Mouse (Mus musculus): ENCODE results near the gene Zmiz2. TPM values are rescaled to one million over a fixed set of nuclear protein-coding genes. Genes with fewer than 3 reads are reported as not detected.

Zmiz2 gene
- polyA plus RNA-seq, 1 experiment from 2014 or later = 33.5 TPM

- peaks cover 20% of the 10 kb centered on the region for H3K4me1 ChIP-seq (replicated peaks; ENCODE audit: control insufficient read depth, insufficient read depth, low read length)
- WGBS = 91% methylated on average over 6 of the region's 6 CpGs
- peaks cover 47% of the 10 kb centered on the region for H3K36me3 ChIP-seq (replicated peaks; ENCODE audit: control insufficient read depth, insufficient read depth)
These were observed 4.0 kb downstream of the Zmiz2 start for GRCm38 (mm10) chr11:6392857-6393256.

GRCm38 (mm10) chr11:6393866-6394265, 5.0 kb downstream of the Zmiz2 start:
- Histone ChIP-seq H3K4me1 (replicated peaks; ENCODE audit: control insufficient read depth, insufficient read depth, low read length) (peaks cover 20% of the 10 kb centered on the region), H3K4me3 (replicated peaks; ENCODE audit: low read length) (no peak overlapping the region), H3K36me3 (replicated peaks; ENCODE audit: control insufficient read depth, insufficient read depth) (peaks cover 58% of the 10 kb centered on the region), H3K27me3 (ENCODE audit: control insufficient read depth, insufficient read depth, low read length) (no peaks in the 10 kb centered on the region), H3K9me3 (ENCODE audit: control insufficient read depth, low read length) (no peaks in the 10 kb centered on the region), H3K4me2 (replicated peaks) (no peak overlapping the region), H3K9ac (0 out of 2 replicates have a peak overlapping the region, but pooled peaks have one; percentile 16), H3K27ac (no peak overlapping the region)
- DNase-seq (ENCODE audit: low spot score) (no peak), ATAC-seq (ENCODE audit: low FRiP score) (no peak)
- 84% methylated on average over 1 of the region's 1 CpGs for WGBS

More at GRCm38 (mm10) chr11:6392857-6393256, 4.0 kb downstream of the Zmiz2 start:
- Histone ChIP-seq H3K27me3 (ENCODE audit: control insufficient read depth, insufficient read depth, low read length) (no peaks in the 10 kb centered on the region), H3K9me3 (ENCODE audit: control insufficient read depth, low read length) (no peaks in the 10 kb centered on the region), H3K9ac (no peak overlapping the region), H3K4me2 (replicated peaks) (no peak overlapping the region), H3K4me3 (replicated peaks; ENCODE audit: low read length) (no peak overlapping the region), H3K27ac (no peak overlapping the region)
- no peak for DNase-seq (ENCODE audit: low spot score)
- no peak for ATAC-seq (ENCODE audit: low FRiP score)

- DNase-seq (ENCODE audit: low spot score) = no peak
- ATAC-seq (ENCODE audit: low FRiP score) = no peak; the same call in 1 of the 2 replicates
- Histone ChIP-seq H3K4me1 (replicated peaks; ENCODE audit: control insufficient read depth, insufficient read depth, low read length) (peaks cover 14% of the 10 kb centered on the region), H3K9me3 (ENCODE audit: control insufficient read depth, low read length) (no peaks in the 10 kb centered on the region), H3K9ac (no peak overlapping the region), H3K36me3 (replicated peaks; ENCODE audit: control insufficient read depth, insufficient read depth) (peaks cover 75% of the 10 kb centered on the region), H3K4me2 (replicated peaks) (no peak overlapping the region), H3K4me3 (replicated peaks; ENCODE audit: low read length) (no peak overlapping the region), H3K27ac (no peak overlapping the region), H3K27me3 (ENCODE audit: control insufficient read depth, insufficient read depth, low read length) (no peaks in the 10 kb centered on the region)
- WGBS = 64% methylated on average over 5 of the region's 5 CpGs
These were observed 6.7 kb downstream of the Zmiz2 start for GRCm38 (mm10) chr11:6395565-6395964.

- no peaks in the 10 kb centered on the region for H3K27me3 ChIP-seq (ENCODE audit: control insufficient read depth, insufficient read depth, low read length)
- no peak overlapping the region for H3K4me3 ChIP-seq (replicated peaks; ENCODE audit: low read length)
- WGBS = 92% methylated on average over 10 of the region's 10 CpGs
- peaks cover 89% of the 10 kb centered on the region for H3K36me3 ChIP-seq (replicated peaks; ENCODE audit: control insufficient read depth, insufficient read depth)
- DNase-seq (ENCODE audit: low spot score) (no peak), ATAC-seq (ENCODE audit: low FRiP score) (no peak)
- H3K4me1 ChIP-seq (replicated peaks; ENCODE audit: control insufficient read depth, insufficient read depth, low read length) = no peaks in the 10 kb centered on the region
- no peak overlapping the region for H3K9ac ChIP-seq
- no peak overlapping the region for H3K4me2 ChIP-seq (replicated peaks)
- H3K27ac ChIP-seq = no peak overlapping the region
- no peaks in the 10 kb centered on the region for H3K9me3 ChIP-seq (ENCODE audit: control insufficient read depth, low read length)
These were observed 9.3 kb downstream of the Zmiz2 start for GRCm38 (mm10) chr11:6398141-6398540.

GRCm38 (mm10) chr11:6402515-6403510, 13.9 kb downstream of the Zmiz2 start:
- Histone ChIP-seq H3K9me3 (ENCODE audit: control insufficient read depth, low read length) (no peaks in the 10 kb centered on the region), H3K27me3 (ENCODE audit: control insufficient read depth, insufficient read depth, low read length) (no peaks in the 10 kb centered on the region), H3K27ac (no peak overlapping the region), H3K4me1 (replicated peaks; ENCODE audit: control insufficient read depth, insufficient read depth, low read length) (peaks cover 4% of the 10 kb centered on the region; the same call in 1 of the 2 replicates), H3K9ac (no peak overlapping the region), H3K4me2 (replicated peaks) (no peak overlapping the region), H3K36me3 (replicated peaks; ENCODE audit: control insufficient read depth, insufficient read depth) (peaks cover 86% of the 10 kb centered on the region), H3K4me3 (replicated peaks; ENCODE audit: low read length) (no peak overlapping the region)
- ATAC-seq (ENCODE audit: low FRiP score) (no peak), DNase-seq (ENCODE audit: low spot score) (no peak)
- WGBS = 88% methylated on average over 19 of the region's 19 CpGs

GRCm38 (mm10) chr11:6403830-6404405, 15.0 kb downstream of the Zmiz2 start:
- H3K9ac ChIP-seq = no peak overlapping the region
- H3K9me3 ChIP-seq (ENCODE audit: control insufficient read depth, low read length) = no peaks in the 10 kb centered on the region
- H3K27ac ChIP-seq = no peak overlapping the region
- no peak for DNase-seq (ENCODE audit: low spot score)
- 97% methylated on average over 5 of the region's 5 CpGs for WGBS
- no peaks in the 10 kb centered on the region for H3K27me3 ChIP-seq (ENCODE audit: control insufficient read depth, insufficient read depth, low read length)
- H3K4me1 ChIP-seq (replicated peaks; ENCODE audit: control insufficient read depth, insufficient read depth, low read length) = peaks cover 4% of the 10 kb centered on the region; the same call in 1 of the 2 replicates
- no peak for ATAC-seq (ENCODE audit: low FRiP score)
- no peak overlapping the region for H3K4me3 ChIP-seq (replicated peaks; ENCODE audit: low read length)
- H3K36me3 ChIP-seq (replicated peaks; ENCODE audit: control insufficient read depth, insufficient read depth) = peaks cover 75% of the 10 kb centered on the region
- H3K4me2 ChIP-seq (replicated peaks) = no peak overlapping the region

- H3K9me3 ChIP-seq (ENCODE audit: control insufficient read depth, low read length) = no peaks in the 10 kb centered on the region
- 0 out of 2 replicates have a peak overlapping the region, but pooled peaks have one; percentile 20 for H3K9ac ChIP-seq
- DNase-seq (ENCODE audit: low spot score) (no peak), ATAC-seq (ENCODE audit: low FRiP score) (no peak)
- H3K4me3 ChIP-seq (replicated peaks; ENCODE audit: low read length) = no peak overlapping the region
- peaks cover 65% of the 10 kb centered on the region for H3K36me3 ChIP-seq (replicated peaks; ENCODE audit: control insufficient read depth, insufficient read depth)
- no peak overlapping the region for H3K4me2 ChIP-seq (replicated peaks)
- 92% methylated on average over 9 of the region's 9 CpGs for WGBS
- peak overlapping the region; percentile 71 for H3K27ac ChIP-seq
- H3K4me1 ChIP-seq (replicated peaks; ENCODE audit: control insufficient read depth, insufficient read depth, low read length) = peaks cover 4% of the 10 kb centered on the region; the same call in 1 of the 2 replicates
- no peaks in the 10 kb centered on the region for H3K27me3 ChIP-seq (ENCODE audit: control insufficient read depth, insufficient read depth, low read length)
These were observed 16.1 kb downstream of the Zmiz2 start for GRCm38 (mm10) chr11:6404699-6405566.

GRCm38 (mm10) chr11:6405591-6406081, 16.8 kb downstream of the Zmiz2 start:
- H3K9me3 ChIP-seq (ENCODE audit: control insufficient read depth, low read length) = no peaks in the 10 kb centered on the region
- no peaks in the 10 kb centered on the region for H3K27me3 ChIP-seq (ENCODE audit: control insufficient read depth, insufficient read depth, low read length)
- peaks cover 58% of the 10 kb centered on the region for H3K36me3 ChIP-seq (replicated peaks; ENCODE audit: control insufficient read depth, insufficient read depth)
- WGBS = 92% methylated on average over 4 of the region's 4 CpGs
- peaks cover 4% of the 10 kb centered on the region; the same call in 1 of the 2 replicates for H3K4me1 ChIP-seq (replicated peaks; ENCODE audit: control insufficient read depth, insufficient read depth, low read length)
- ATAC-seq (ENCODE audit: low FRiP score) (no peak), DNase-seq (ENCODE audit: low spot score) (no peak)
- H3K4me2 ChIP-seq (replicated peaks) = no peak overlapping the region
- H3K4me3 ChIP-seq (replicated peaks; ENCODE audit: low read length) = no peak overlapping the region
- H3K27ac ChIP-seq = peak overlapping the region; percentile 71
- 0 out of 2 replicates have a peak overlapping the region, but pooled peaks have one; percentile 20 for H3K9ac ChIP-seq

Measured in hindbrain, embryonic 14.5 days (tissue).